Mouse (Mus musculus) WW6 (cell line): ENCODE measurements around the gene Usp29.
"Not testable (repeated sequence)": the region's sequence is repeated elsewhere in the genome, so short reads cannot be mapped to it uniquely, and the experiment has no call there.

ENCODE experiments used
- DNase-seq: peaks from one replicate; pipeline ENCODE4 v3.0.0-alpha.2; 2013; ENCODE audit warnings: low read depth, low spot score

The Usp29 gene

DNA sequence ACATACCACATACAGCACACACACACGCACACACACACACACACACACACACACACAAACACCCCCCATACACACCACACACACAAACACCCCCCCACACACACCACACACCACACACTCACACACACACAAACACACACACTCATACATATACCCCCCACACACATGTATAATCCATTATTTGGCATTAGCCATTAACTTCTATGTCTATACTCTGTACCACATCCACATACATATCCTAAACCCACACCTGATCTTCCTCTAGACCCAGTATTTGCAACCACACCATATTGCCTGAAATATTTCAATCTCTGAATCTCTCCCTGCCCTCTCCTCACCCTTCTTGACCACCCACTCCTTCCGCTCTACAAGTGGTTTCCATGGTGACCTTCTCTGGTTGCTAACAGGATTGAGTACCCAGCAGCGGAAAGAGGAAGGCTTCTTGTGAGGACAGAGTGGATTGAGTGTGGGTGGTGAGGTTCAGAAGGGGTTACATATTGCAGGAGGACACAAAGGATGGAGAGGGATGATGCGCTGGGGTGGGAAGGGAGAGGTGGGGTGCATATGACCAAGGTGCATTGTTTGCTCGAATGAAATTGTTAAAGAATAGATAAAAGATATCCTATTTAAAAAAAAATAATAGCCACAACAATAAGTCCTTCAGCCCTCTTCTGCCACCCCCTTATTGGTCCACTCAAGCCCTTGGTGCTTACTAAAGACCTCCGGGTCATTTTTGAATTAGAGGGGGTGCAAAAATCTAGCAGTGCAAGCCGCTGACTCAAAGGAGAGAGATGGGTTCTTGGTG lies 195.8 kb downstream of the Usp29 start:
- DNase-seq: no peak

DNA sequence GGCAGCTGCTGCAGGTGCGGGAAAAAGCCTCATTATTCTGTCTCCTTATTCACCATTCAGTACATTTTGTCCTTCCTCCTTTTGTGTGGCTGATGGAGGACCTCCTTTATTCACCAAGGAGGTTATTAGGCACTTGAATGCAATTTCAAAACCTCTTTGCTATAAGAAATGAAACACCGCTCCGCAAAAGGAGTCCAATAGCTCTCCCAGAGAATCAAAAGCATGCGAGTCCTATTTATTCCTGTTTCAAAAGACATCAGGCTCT lies 196.3 kb downstream of the Usp29 start:
- no peak for DNase-seq

DNA sequence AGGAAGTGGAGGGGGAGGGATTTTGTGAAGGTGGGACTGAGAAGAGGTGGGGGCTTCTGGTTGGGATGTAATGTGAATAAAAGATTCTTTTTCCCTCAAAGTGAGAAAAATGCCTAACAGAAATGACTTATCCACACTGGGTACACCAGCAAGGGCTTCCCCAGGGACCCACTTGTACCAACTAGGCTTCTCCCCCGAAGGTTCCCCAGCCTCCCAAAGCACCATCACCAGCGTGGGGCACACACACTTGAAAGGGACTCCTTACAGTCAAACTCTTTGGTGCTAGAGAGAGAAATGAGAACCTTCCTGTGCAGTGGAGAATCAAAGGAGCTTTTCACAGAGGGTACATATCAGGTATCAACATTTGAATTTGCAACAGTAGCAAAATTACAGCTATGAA lies 198.9 kb downstream of the Usp29 start:
- DNase-seq: no peak

DNA sequence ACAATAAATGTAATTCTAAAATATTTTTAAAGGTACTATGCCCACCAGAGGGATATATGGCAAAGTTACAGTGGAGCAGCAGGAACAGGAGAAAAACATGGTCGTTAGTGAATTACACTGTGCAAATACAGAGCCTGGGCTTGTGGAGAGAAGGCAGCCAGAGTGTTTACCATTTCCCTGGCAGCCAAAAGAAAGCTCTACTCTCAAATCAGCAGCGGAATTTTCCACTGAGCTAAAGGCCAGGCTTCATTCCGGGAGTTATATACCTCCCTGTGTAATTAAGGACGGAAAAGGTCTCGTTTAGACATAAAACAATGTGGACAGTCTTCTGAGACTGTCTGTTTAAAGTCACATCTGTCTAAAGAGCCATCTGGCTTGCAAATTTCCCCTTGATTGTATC lies 204.4 kb downstream of the Usp29 start:
- DNase-seq: no peak

DNA sequence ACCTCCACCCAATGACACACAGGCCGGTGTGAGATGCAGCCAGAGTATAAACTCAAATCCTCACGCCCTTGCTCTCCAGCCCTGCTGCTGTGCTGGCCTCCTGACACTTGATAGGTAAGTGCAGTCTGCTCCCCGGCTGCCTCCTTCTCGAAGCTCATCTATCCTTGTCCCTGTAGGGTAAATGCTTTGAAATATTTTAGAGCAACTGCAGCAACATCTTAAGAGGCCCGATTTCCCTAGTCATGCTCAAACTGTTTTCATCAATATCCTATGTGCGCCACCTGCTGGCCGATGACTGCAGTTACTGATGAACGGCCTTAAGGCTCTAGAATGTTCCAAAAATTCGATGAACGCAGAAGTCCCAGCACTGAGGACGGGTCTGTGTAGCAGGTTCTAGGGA lies 206.7 kb downstream of the Usp29 start:
- no peak for DNase-seq

DNA sequence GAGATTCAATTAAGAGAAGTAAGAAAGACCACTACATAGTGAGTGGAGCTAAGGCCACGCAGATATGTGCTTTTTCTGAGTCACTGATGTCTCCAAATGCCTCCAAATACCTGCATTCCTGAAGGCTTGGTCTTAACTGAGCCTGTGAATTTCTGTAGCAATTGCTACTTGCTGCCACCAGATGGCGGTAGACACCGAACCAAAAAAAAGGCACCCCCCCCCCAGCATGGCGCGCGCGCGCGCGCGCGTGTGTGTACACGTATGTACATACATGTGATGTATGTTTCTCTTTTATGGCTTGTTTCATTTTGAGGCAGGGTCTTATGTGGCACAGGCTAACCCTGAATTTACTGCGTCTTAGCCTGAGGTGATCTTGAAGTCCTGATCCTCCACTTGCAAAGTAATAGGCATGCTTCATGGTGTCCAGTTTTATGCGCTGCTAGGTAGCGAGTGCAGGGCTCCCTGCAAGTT lies 210.4 kb downstream of the Usp29 start:
- DNase-seq: no peak

DNA sequence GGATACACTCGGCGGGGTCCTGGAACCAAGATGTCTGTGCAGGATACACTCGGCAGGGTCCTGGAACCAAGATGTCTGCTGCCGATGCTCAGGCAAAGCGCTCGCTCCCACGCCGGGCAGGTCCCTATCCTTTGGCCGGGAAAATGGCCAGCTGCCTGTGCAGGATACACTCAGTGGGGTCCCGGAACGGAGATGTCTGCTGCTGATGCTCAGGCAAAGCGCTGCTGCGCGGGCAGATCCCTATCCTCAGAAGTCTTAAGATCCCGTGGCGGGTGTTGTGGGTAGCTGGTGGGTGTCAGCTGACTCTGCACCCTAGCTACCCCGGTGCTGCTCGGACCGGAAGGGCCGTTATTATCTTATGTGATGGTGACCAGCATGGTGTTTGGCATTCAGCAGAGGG lies 217.7 kb downstream of the Usp29 start:
- peak; percentile 31 for DNase-seq

DNA sequence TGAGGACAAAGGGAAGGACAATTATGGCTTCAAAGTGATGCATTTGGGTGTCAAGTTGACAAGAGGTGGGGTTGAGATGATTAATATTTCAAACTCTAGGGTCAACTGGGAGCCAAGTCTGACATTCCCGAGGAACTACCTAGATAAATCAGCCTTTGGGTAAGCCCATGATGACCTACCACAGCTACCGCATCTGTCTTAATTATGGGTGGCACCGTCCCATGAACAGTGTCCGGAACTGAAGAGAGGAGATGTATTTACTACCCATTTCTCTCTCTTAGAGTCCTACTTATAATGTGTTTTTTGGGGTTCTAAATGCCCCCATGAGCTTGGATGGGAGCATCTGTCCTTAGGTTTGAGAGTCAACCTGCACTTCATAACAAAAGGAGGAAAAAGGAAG lies 226.2 kb downstream of the Usp29 start:
- no peak for DNase-seq

DNA sequence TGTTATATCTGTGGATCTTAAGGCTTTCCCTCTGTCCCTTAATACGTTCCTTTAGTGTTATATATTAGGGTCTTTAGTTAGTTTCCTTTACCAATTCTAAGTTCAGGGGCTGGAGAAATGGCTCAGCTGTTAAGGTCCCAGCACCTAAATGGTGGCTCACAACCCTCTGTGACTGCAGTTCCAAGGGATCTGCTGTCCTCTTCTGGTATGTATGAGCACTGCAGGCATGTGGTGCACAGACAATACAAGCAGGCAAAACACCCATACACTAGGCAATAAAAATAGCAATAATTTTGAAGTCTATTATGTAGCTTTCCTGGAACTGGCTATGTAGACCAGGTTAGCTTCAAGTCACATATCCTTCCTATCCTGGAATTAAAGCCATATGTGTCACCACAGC lies 228.2 kb downstream of the Usp29 start:
- DNase-seq: no peak

DNA sequence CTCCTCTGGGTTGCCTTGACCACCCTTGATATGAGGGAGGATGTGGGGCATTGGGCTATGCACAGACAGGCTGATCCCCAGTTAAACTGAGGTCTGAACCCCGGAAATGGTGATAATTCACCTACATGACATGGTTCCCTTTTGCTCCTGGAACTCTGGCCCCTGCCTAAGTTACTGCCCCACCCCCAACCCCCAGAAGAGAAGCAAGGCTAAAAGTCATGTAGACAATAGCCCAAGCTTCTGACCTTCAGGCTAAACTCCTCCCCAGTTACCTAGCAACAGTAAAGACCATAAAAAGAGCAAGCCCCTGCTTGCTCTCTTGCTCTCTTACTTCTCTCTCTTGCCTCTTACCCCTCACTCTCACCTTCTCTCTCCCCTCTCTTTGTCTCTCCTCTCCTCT lies 243.2 kb downstream of the Usp29 start:
- DNase-seq: no peak

DNA sequence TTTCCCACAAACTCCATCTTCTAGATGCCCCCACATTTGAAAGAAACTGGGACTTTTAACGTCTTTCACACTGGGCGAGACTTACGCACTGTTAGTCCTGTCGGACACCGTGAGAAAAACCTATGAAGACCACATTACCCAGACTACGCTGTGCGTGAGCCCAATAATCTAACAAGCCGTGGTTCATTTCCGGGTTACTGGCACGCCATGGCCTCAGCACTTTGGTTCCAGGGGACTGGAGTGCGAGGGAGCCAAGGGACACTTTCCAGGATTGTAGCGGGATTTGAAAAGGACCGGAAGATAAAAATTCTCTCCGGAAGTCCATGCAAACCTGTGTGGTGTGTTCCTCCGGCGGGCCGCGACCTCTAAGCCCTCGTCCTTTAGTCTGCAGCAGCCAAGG lies 246.5 kb downstream of the Usp29 start:
- DNase-seq: no peak

DNA sequence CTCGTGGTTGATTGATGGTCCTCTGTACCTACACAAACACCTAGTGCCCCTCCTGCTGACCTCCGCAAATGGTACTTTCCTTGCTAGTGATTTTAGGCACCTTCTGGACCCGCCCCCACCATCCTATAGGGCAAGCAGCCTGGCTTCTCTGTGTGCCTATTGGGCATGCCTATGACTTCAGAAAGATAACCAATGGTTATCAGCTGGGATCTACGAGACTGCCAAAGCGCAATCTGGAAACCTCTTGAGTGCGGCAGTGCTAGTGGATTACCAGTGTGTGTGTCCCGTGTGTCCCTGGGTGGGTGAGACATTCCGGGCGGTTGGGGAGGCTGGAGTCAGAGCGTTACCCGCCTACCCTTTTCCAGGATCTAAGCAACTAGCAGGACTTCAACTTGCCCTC lies 264.9 kb downstream of the Usp29 start, which contains the start of gene Aurkc:
Gene Aurkc, plus strand, starts transcription at position 50 of the 400 bp plus-strand sequence.
- DNase-seq: not testable (repeated sequence)

DNA sequence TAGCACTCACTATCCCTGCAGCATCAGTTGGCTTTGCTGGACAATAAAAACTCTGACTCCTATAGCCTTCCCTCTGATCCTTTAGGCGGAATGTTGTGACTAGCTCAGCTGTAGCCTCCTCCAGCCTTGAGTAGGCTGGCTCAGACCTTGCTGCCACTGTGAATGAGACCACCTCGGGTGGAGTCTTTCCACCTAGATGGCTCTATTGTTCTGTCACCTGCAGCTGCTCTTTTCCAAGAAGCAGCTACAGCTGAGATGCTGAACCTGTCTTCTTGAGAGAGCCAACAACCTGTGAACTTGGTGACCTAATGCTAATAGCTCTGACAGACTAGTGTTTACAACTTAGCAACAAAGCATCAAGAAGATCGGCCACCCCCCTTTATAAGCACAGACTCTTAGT lies 268.5 kb downstream of the Usp29 start:
- DNase-seq: not testable (repeated sequence)

DNA sequence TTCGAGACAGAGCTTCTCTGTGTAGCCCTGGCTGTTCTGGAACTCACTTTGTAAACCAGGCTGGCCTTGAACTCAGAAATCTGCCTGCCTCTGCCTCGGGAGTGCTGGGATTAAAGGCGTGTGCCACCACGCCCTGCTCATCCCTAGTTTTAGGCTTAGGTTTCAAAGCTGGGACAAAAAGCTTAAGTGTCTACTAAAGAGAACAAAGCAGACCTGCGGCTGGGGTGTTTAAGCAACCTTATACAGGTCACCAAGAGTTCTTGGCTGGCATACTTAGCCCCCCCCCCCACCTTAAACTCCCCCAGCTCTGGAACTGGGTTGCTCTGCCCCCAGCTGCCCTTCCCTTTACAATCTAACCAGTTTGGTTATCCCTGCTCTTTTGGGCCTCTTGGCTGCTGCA lies 275.1 kb downstream of the Usp29 start:
- DNase-seq: not testable (repeated sequence)
